Mouse (Mus musculus): Measurements from ENCODE around the gene Pin1rt1.

The Pin1rt1 gene

DNA sequence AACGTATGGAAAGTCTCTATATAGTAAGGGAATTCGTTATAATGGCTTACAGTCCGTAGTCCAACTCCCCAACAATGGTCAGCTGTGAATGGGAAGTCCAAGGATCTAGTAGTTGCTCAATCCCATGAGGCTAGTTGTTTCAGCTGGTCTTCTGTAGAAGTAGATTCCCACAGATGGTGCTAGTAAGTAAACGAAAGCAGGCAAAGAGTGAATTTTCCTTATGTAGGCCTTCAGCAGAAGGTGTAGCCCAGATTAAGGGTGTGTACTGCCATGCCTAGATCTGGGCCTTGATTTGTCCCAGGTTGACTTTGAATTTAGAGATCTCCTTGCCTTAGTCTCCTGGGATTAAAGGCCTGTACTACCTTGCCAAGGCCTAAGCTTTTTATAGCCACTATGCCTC is at the start of gene Pin1rt1:
Gene Pin1rt1, minus strand, starts transcription at position 101 of the 400 bp plus-strand sequence.
- DNase-seq = no peak

DNA sequence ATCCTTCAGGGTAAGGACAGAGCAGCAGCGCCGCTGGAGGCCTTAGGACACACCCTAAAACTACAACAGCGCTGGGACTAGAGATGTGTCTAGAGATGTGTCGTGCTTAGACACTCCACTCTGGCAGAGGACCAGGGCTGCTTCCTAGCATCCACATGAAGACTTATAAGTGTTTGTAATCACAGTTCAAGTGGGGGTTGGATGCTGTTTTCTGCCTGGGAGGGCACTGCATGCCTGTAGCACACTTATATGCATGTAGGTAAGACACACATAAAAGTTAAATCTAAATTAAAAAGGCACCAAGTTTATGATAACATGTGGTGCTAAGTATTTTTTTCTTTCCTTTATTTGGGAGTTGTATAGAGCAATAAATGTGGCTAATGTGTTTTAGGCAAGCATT is 47.8 kb upstream of the Pin1rt1 start:
- no peak for DNase-seq

- no peak for DNase-seq
Observed at GRCm38 (mm10) chr2:104763134-104763703, 47.0 kb upstream of the Pin1rt1 start.

DNA sequence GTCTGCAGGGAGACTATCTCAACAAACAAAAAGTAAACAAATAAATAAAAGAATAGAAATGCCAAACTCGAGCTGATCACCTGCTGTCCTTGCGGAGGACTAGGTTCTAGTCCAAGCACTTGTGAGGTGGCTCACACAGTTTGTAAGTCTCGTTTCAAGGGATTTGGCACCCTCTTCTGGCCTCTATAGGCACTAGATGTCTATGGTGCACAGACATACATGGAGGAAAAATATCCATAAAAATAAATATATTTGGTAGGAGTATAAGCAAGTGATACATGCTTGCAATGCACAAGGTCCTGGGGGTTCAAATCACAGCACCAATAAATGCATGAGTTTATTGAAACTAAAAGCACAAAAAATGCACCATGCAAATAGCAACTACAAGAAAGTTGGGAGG is 34.4 kb upstream of the Pin1rt1 start:
- DNase-seq = no peak

- DNase-seq = no peak
Observed at GRCm38 (mm10) chr2:104748652-104749183, 32.5 kb upstream of the Pin1rt1 start.

DNA sequence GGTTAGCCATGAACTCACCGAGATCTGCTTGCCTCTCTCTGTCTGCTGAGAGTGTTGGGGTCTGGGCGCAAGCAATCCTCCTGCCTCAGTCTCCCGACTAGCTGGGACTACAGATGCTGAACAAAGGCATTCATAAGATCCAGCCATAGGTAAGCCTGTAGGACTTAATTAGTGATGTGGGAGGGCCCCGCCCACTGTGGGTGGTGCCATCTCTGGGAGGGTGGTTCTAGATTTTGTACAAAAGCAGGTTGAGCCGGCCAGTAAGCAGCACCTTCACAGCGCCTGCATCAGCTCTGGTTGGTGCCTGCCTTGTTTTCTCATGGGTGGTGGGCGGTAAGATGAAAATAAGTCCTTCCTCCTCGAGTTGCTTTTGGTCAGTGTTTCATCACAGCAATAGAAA is 30.1 kb upstream of the Pin1rt1 start:
- no peak for DNase-seq

DNA sequence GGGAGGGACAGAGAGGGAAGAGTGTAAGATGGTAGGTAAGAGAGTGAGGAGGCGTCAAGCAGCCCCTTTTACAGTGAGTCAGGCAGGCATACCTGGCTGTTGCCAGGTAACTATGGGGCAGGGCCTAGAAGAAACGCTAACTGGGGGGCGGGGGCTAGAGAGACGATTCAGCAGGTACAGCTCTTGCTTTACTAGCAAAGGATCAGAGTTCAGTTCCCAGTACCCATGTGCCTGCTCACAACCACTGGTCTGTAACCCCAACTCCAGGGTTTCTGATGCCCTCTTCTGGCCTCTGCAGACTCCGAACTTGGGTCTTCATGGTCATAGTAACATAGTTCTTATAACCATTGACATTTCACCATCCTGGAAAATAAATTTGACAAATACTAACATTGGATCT is 27.8 kb upstream of the Pin1rt1 start:
- DNase-seq = no peak

DNA sequence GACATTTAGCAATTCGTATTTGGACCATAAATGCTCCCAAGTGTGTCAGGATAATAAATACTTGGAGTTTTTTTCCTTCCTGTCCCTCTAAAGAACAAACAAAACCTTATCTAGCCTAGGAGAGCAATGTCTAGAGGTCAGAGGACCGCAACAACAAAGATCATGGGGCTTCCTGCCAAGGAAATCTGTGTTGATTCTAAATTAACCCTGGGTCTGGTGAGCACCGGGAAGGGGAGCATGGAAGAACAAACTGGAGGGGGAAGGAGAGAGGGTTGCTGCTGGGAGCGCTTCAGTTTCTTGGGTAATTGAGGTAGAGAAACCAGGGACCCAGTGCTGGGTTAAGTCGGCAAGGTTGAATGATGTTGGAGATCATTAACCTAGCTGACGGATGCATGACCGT is 27.0 kb upstream of the Pin1rt1 start:
- DNase-seq = no peak

GRCm38 (mm10) chr2:104742741-104743064 is 26.5 kb upstream of the Pin1rt1 start, which contains the start of gene Depdc7:
Depdc7 (minus strand) TSS chr2:104742878.
- peak; percentile 79 for DNase-seq

- DNase-seq = no peak
Observed at GRCm38 (mm10) chr2:104741896-104742740, 25.9 kb upstream of the Pin1rt1 start.

DNA sequence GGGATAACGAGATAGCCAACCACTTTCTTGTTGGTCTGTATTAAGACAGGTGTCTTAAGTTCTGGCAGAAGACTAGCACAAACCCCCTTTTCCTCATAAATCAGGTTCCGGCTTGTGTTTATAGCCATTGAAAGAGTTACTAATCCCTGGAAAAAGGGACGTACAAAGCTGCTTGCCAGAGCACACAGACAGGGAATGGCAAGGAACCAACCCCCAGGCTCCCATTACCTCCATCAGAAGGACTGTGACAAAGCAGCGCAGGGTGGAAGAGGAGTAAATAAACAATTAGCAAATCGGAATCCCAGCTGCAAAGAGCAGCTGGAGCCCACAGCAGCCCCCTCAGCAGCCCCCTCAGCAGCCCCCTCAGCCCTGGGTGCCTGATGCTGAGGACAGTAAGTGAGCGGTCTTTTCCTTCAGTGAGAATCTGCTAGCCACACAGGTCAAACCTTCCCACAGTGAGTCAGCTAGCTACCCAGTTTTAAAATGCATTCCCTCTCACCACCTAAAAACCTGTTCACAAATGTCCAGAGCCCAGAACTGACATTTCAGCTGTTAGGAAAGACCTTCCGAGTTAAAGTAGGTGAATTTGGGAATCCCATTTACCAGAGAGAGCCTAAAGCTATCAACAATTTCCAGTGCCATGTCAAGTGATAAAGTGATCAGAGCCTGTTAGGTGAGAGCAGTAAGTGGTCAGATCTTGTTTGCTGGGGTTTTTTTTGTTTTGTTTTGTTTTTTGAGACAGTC is 25.0 kb upstream of the Pin1rt1 start:
- no peak for DNase-seq

DNA sequence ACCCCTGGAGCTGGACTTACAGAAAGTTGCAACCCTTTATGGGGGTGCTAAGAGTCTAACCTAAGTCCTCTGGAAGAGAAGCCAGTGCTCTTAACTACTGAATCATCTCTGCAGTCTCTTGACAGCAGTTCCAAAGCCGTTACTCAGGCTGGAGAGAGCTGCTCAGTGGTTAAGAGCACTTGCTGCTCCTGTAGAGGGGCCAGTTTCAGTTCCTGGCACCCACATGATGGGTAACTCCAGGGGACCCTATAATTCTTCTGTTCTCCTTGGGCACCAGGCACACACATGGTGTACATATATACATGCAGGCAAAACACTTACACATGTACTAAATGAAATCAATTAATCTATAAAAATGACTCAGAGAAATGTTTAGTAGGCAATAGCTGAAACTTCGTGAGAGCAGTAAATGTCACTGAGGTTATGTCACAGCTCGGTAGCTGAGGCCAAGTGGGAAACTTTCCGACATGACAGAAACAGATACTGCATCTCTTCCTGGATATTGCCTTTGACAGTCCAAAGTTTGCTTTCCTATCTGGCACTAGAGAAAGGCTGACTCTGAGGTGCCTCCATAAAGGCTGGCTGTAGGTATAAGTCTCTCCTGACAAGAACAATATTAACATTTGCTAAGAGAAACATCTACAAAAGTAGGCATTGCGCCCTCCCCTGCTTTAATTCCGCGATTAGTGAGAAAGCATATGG is 24.2 kb upstream of the Pin1rt1 start:
- DNase-seq = no peak

DNA sequence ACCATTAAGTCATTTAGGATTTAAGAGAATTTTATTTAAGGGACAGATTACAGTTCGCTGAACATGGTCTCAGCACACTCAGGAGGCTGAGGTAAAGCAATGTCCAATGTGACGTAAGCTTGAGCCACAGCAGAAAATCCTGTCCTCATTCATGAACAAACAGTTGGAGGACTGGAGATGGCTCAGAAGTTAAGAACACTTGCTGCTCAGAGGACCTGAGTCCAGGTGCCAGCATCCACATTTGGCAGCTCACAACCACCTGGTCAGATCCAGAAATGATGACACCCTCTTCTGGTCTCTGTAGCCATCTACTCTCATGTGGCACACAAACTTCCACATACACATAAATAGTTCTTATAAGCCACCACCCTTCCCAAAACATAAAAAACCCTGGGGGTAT is 23.5 kb upstream of the Pin1rt1 start:
- no peak for DNase-seq

- DNase-seq = no peak
Observed at GRCm38 (mm10) chr2:104736241-104736640, 20.1 kb upstream of the Pin1rt1 start.

GRCm38 (mm10) chr2:104732562-104733256 is 16.5 kb upstream of the Pin1rt1 start:
- DNase-seq = no peak

DNA sequence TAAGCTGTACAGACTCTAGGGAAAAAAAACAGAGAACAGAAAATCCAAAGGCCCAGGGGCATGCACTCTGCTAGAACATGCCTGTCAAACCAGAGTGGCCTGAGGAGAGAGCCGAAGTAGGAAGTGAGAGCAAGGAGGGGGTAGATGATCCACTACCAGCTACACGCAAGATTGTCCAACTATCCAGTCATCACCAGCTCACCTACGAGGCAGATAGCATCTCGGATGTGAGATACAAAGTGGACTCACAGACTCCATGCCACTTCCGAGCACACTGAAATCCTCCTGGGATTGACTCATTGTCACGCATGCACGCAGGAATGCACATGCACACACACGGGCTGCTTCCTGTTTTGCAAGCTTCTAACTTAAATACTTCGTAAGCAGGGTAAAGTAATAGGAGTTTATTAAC is 15.9 kb upstream of the Pin1rt1 start:
- no peak for DNase-seq

- DNase-seq = no peak
Observed at GRCm38 (mm10) chr2:104727369-104727768, 11.2 kb upstream of the Pin1rt1 start.

DNA sequence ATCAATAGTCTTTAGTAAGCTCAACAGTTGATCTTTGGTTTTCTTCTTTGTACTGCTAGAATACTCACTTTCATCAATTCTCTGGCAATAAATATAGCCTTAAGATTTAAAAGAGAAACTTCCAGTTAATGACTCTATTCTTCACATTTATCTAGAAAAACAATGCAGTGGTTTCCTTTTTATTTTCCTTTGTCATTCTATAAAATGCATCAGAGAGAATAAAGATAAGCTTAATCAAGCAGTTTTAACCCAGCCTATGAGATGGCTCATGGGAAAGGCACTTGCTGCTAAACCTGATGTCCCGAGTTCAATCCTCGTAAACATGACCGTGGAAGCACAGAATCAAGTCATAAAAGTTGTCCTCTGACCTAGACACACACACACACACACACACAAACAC is 5.8 kb upstream of the Pin1rt1 start:
- no peak for DNase-seq

DNA sequence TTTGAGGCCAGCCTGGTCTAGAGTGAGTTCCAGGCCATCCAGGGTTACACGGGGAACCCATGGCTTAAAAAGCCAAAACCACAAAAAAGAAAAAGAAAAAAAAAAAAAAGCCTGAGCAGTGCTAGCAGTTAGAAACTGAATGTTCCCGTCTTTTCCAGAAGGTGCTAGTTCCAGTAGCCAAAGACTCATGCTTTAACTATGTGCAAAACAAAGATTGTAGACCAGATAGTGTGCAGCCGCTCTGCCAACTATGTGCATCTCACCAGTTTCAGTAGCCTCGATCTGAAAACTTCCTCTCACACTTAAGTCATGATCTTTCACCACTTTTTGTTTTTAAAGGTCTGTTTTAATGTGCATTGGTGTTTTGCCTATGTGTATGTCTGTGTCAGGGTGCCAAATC is 1.6 kb upstream of the Pin1rt1 start:
- DNase-seq = no peak

DNA sequence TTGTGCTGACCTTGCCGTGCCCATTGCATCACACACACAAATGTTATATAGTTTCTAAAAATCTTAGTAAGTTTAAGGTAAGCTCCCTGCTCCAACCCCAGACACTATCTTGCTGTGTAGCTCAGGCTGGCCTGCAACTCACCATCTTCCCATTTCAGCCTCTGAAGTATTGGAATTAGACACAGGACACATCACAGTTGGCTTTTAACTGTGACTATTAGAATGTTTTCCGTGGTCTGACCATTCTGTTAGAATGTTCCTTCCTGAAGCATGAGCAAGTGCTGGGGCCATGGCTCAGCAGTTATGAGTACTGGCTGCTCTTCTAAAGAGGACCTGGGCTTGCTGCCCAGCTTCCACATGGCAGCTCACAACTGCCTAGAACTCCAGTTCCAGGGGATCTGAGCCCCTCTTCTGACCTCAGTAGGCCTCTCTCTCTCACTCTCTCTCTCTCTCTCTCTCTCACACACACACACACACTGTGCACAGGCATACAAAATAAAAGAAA is 1.1 kb upstream of the Pin1rt1 start:
- no peak for DNase-seq

DNA sequence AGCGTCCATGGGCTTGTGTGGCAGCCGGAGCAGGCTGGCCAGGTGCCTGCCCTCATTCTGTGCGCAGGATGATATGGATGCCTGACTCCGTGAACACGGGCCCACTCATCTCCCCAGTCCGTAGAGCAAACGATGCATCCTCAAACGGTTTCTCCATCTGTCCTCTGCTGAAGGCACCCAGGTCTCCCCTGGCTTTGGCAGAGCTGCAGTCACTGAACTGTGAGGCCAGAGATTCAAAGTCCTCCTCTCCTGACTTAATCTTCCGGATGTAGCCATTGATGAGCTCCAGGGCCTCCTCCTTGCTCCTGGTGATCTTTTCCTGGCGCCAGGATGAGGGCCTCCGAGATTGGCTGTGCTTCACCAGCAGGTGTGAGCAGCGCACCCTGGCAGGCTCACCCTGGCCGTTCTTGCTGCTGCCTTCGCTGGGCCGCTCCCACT is 1.9 kb downstream of the Pin1rt1 start:
- DNase-seq = peak; percentile 76

DNA sequence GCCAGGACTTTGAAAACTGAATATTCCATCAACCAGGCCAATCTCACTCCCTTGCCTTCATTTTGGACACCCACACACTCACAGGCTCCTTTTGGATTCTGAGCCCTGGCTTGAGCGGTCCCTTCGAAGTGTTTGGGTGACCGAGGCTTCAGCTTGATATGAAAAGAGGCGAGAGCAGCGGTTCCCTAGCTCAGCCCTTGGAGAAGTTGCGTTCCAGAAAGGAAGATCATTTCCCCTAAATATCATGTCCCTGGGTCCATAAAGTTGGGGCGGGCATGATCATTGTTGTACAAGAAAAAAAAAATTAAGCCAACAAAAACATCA is 3.7 kb downstream of the Pin1rt1 start:
- no peak for DNase-seq
